Mouse (Mus musculus): Measurements from ENCODE around the gene Fam71e1. TPM values are rescaled to one million over a fixed set of nuclear protein-coding genes. Genes with fewer than 3 reads are reported as not detected.

The Fam71e1 gene
- total and polyA plus RNA-seq, 3 experiments, result 1.2 to 2.0 TPM; not detected in 1

DNA sequence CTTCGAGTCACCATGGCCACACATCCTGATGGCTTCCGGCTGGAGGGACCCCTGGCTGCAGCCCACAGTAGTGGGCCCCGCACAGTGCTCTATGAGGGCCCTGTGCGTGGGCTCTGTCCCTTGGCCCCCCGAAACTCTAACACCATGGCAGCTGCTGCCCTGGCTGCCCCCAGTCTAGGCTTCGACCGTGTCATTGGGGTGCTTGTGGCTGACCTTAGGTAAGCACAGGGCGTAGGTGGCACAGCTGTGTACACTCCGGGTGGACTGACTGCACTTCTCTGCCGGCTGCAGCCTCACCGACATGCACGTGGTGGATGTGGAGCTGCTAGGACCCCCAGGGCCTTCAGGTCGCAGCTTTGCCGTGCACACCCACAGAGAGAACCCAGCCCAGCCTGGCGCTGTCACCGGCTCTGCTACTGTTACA is 29.5 kb upstream of the Fam71e1 start:
- no peaks in the 10 kb centered on the region for H3K9me3 ChIP-seq (replicated peaks; ENCODE audit: insufficient read depth, low read length)
- H3K79me2 ChIP-seq (ENCODE audit: control insufficient read depth, insufficient read depth, low read length, poor library complexity), result peaks cover 3% of the 10 kb centered on the region
- no peak overlapping the region for H3K9ac ChIP-seq (ENCODE audit: control insufficient read depth, low read depth, low read length, poor library complexity, severe bottlenecking)
- no peak overlapping the region for H3K27ac ChIP-seq (ENCODE audit: control insufficient read depth, low read depth, low read length)
- DNase-seq (ENCODE audit: low read depth, low spot score), result no peak
- peaks cover 0 to 13% of the 10 kb centered on the region in 2 experiments; a peak in 2 of 4 replicates for H3K4me1 ChIP-seq (ENCODE audit: control insufficient read depth in 1 of 2, insufficient read depth in 2 of 2, low read length in 2 of 2)
- TF ChIP-seq ZKSCAN1 (IDR thresholded peaks at IDR 0.05; ENCODE audit: low read depth, low read length), result no peak
- no peak for TF ChIP-seq POLR2AphosphoS5 (IDR thresholded peaks at IDR 0.05; ENCODE audit: borderline replicate concordance, low read depth, low read length)
- no peak for TF ChIP-seq TAL1 (IDR thresholded peaks at IDR 0.05; ENCODE audit: low read length)
- TF ChIP-seq SIN3A (IDR thresholded peaks at IDR 0.05; ENCODE audit: low read length), result no peak
- no peaks in the 10 kb centered on the region for H3K27me3 ChIP-seq (ENCODE audit: control insufficient read depth in 1 of 2, insufficient read depth in 2 of 2, low read length in 2 of 2)
- no peaks in the 10 kb centered on the region for H3K36me3 ChIP-seq (ENCODE audit: control insufficient read depth in 1 of 2, insufficient read depth in 2 of 2, low read length in 2 of 2)
- H3K4me3 ChIP-seq (ENCODE audit: control insufficient read depth in 1 of 2, insufficient read depth in 1 of 2, low read depth in 2 of 2, low read length in 2 of 2), result no peak overlapping the region

- no peaks in the 10 kb centered on the region for H3K9me3 ChIP-seq (replicated peaks; ENCODE audit: insufficient read depth, low read length)
- H3K4me1 ChIP-seq (ENCODE audit: control insufficient read depth in 1 of 2, insufficient read depth in 2 of 2, low read length in 2 of 2), result peaks cover 0 to 13% of the 10 kb centered on the region in 2 experiments; a peak in 2 of 4 replicates
- H3K27me3 ChIP-seq (ENCODE audit: control insufficient read depth in 1 of 2, insufficient read depth in 2 of 2, low read length in 2 of 2), result no peaks in the 10 kb centered on the region
- peak within 1 kb of the TSS; percentile 58 to 76 for H3K4me3 ChIP-seq (ENCODE audit: control insufficient read depth in 1 of 2, insufficient read depth in 1 of 2, low read depth in 2 of 2, low read length in 2 of 2)
- peak within 1 kb of the TSS; percentile 25; the same call in 1 of the 2 replicates for H3K27ac ChIP-seq (ENCODE audit: control insufficient read depth, low read depth, low read length)
- H3K79me2 ChIP-seq (ENCODE audit: control insufficient read depth, insufficient read depth, low read length, poor library complexity), result peaks cover 3% of the 10 kb centered on the region
- peak; percentile 99 for DNase-seq (ENCODE audit: low read depth, low spot score)
- H3K9ac ChIP-seq (ENCODE audit: control insufficient read depth, low read depth, low read length, poor library complexity, severe bottlenecking), result peak within 1 kb of the TSS; percentile 74
- no peaks in the 10 kb centered on the region for H3K36me3 ChIP-seq (ENCODE audit: control insufficient read depth in 1 of 2, insufficient read depth in 2 of 2, low read length in 2 of 2)
- TF ChIP-seq POLR2AphosphoS5 (IDR thresholded peaks at IDR 0.05; ENCODE audit: borderline replicate concordance, low read depth, low read length), result no peak
- TF ChIP-seq MYB (IDR thresholded peaks at IDR 0.05; ENCODE audit: low read depth, low read length), result no peak
- no peak for TF ChIP-seq GATA1 (IDR thresholded peaks at IDR 0.05; ENCODE audit: low read depth, low read length)
- TF ChIP-seq JUND (IDR thresholded peaks at IDR 0.05; ENCODE audit: low read depth, low read length), result no peak
- no peak for TF ChIP-seq CHD1 (IDR thresholded peaks at IDR 0.05; ENCODE audit: low read depth, low read length)
- peak; percentile 80 for TF ChIP-seq NELFE (IDR thresholded peaks at IDR 0.05; ENCODE audit: low read depth, low read length)
- TF ChIP-seq UBTF (IDR thresholded peaks at IDR 0.05; ENCODE audit: borderline replicate concordance, insufficient read depth, low read depth, low read length), result no peak
- peak; percentile 41; the same call in 1 of the 2 replicates for TF ChIP-seq ETS1 (IDR thresholded peaks at IDR 0.05; ENCODE audit: low read depth, low read length)
- TF ChIP-seq RAD21 (IDR thresholded peaks at IDR 0.05; ENCODE audit: low read depth, low read length), result no peak
- TF ChIP-seq USF2 (IDR thresholded peaks at IDR 0.05; ENCODE audit: borderline replicate concordance in 1 of 2, insufficient read depth in 1 of 2, low read depth in 1 of 2, low read length in 2 of 2), result no peak
- TF ChIP-seq RCOR1 (IDR thresholded peaks at IDR 0.05; ENCODE audit: low read depth, low read length), result no peak
- no peak for TF ChIP-seq SMC3 (IDR thresholded peaks at IDR 0.05; ENCODE audit: low read depth, low read length)
- TF ChIP-seq ZC3H11A (IDR thresholded peaks at IDR 0.05; ENCODE audit: low read depth, low read length), result no peak
- peak; percentile 92 for TF ChIP-seq MAZ (IDR thresholded peaks at IDR 0.05; ENCODE audit: low read depth, low read length)
- TF ChIP-seq TCF12 (IDR thresholded peaks at IDR 0.05; ENCODE audit: low read depth, low read length), result 0 out of 2 replicates have a peak, but pooled peaks have one; percentile 25
- no peak for TF ChIP-seq ZNF384 (IDR thresholded peaks at IDR 0.05; ENCODE audit: low read depth, low read length)
- no peak for TF ChIP-seq CTCF (IDR thresholded peaks at IDR 0.05 in 2 of 3, conservative IDR thresholded peaks at IDR 0.05 in 1 of 3; ENCODE audit: control insufficient read depth in 1 of 3, insufficient read depth in 1 of 3, low read depth in 2 of 3, low read length in 3 of 3, poor library complexity in 1 of 3, severe bottlenecking in 1 of 3)
- 0 out of 2 replicates have a peak, but pooled peaks have one; percentile 64 for TF ChIP-seq ZMIZ1 (IDR thresholded peaks at IDR 0.05; ENCODE audit: low read depth, low read length)
- TF ChIP-seq TBP (IDR thresholded peaks at IDR 0.05; ENCODE audit: low read depth, low read length), result peak; percentile 81
- TF ChIP-seq MAX (IDR thresholded peaks at IDR 0.05; ENCODE audit: low read length), result no peak; the same call in 1 of the 2 replicates
- no peak for TF ChIP-seq MAFK (IDR thresholded peaks at IDR 0.05; ENCODE audit: borderline replicate concordance, low read depth, low read length)
- TF ChIP-seq MYC (IDR thresholded peaks at IDR 0.05; ENCODE audit: low read depth, low read length), result peak; percentile 65; the same call in 1 of the 2 replicates
- TF ChIP-seq HCFC1 (IDR thresholded peaks at IDR 0.05; ENCODE audit: low read depth, low read length), result peak; percentile 98
- no peak; the same call in 1 of the 2 replicates for TF ChIP-seq GABPA (IDR thresholded peaks at IDR 0.05; ENCODE audit: low read depth, low read length)
- no peak for TF ChIP-seq MEF2A (IDR thresholded peaks at IDR 0.05; ENCODE audit: extremely low read depth, insufficient replicate concordance, low read depth, low read length, poor library complexity, severe bottlenecking)
- TF ChIP-seq ELF1 (IDR thresholded peaks at IDR 0.05; ENCODE audit: low read depth, low read length), result peak; percentile 99
- TF ChIP-seq SIN3A (IDR thresholded peaks at IDR 0.05; ENCODE audit: low read length), result peak; percentile 96
- peak; percentile 84 for TF ChIP-seq MXI1 (IDR thresholded peaks at IDR 0.05; ENCODE audit: low read depth, low read length)
Observed at GRCm38 (mm10) chr7:44467811-44468411, 28.5 kb upstream of the Fam71e1 start, which contains the start of gene Josd2. Gene Josd2 (plus strand): TSS chr7:44467980.
